Mouse (Mus musculus) c-Kit-positive CD71-positive TER-119-negative erythroid progenitor cells, embryonic 14.5 days (primary cell): ENCODE data around the gene Mtnr1b.
"Not testable (repeated sequence)": the region's sequence is repeated elsewhere in the genome, so short reads cannot be mapped to it uniquely, and the experiment has no call there.

ENCODE experiments used
- DNase-seq: peaks from one replicate; pipeline ENCODE4 v3.0.0-alpha.2; 2013; ENCODE audit warnings: low read depth

Mtnr1b gene

GRCm38 (mm10) chr9:15874506-15875160 is at the start of gene Mtnr1b:
Gene Mtnr1b (minus strand): TSS chr9:15874556.
- no peak for DNase-seq

- DNase-seq: no peak
Measured at GRCm38 (mm10) chr9:15920271-15920670, 45.9 kb upstream of the Mtnr1b start.

- DNase-seq: no peak
Measured at GRCm38 (mm10) chr9:15919373-15920005, 45.1 kb upstream of the Mtnr1b start.

GRCm38 (mm10) chr9:15916600-15916999 is 42.2 kb upstream of the Mtnr1b start:
- no peak for DNase-seq

- DNase-seq: no peak
Measured at GRCm38 (mm10) chr9:15912735-15913134, 38.4 kb upstream of the Mtnr1b start.

- no peak for DNase-seq
Measured at GRCm38 (mm10) chr9:15909397-15910113, 35.2 kb upstream of the Mtnr1b start.

GRCm38 (mm10) chr9:15903948-15904750 is 29.8 kb upstream of the Mtnr1b start:
- no peak for DNase-seq

- DNase-seq: no peak
Measured at GRCm38 (mm10) chr9:15898112-15898511, 23.8 kb upstream of the Mtnr1b start.

GRCm38 (mm10) chr9:15886756-15887155 is 12.4 kb upstream of the Mtnr1b start:
- no peak for DNase-seq

- no peak for DNase-seq
Measured at GRCm38 (mm10) chr9:15880754-15881153, 6.4 kb upstream of the Mtnr1b start.

GRCm38 (mm10) chr9:15880160-15880603 is 5.8 kb upstream of the Mtnr1b start:
- peak; percentile 16 for DNase-seq

GRCm38 (mm10) chr9:15870013-15870412 is 4.3 kb downstream of the Mtnr1b start:
- DNase-seq: no peak

- no peak for DNase-seq
Measured at GRCm38 (mm10) chr9:15869456-15869855, 4.9 kb downstream of the Mtnr1b start.

- DNase-seq: no peak
Measured at GRCm38 (mm10) chr9:15866280-15867072, 7.9 kb downstream of the Mtnr1b start.

- no peak for DNase-seq
Measured at GRCm38 (mm10) chr9:15861402-15861801, 13.0 kb downstream of the Mtnr1b start.

GRCm38 (mm10) chr9:15850749-15851148 is 23.6 kb downstream of the Mtnr1b start:
- no peak for DNase-seq

GRCm38 (mm10) chr9:15845390-15845789 is 29.0 kb downstream of the Mtnr1b start:
- no peak for DNase-seq

- DNase-seq: not testable (repeated sequence)
Measured at GRCm38 (mm10) chr9:15844936-15845335, 29.4 kb downstream of the Mtnr1b start.

GRCm38 (mm10) chr9:15813002-15813911 is 61.1 kb downstream of the Mtnr1b start:
- no peak for DNase-seq

GRCm38 (mm10) chr9:15804296-15804695 is 70.1 kb downstream of the Mtnr1b start:
- no peak for DNase-seq
